Mouse (Mus musculus) macrophage (primary cell): Measurements from ENCODE around the gene Hdac7. TPM values are rescaled to one million over a fixed set of nuclear protein-coding genes. Genes with fewer than 3 reads are reported as not detected.
"Not testable (repeated sequence)": the region's sequence is repeated elsewhere in the genome, so short reads cannot be mapped to it uniquely, and the experiment has no call there.

ENCODE experiments used
- H3K27ac ChIP-seq: fragments of 350-480 bp; formaldehyde crosslinking; 2 replicates; pipeline ENCODE4 v1.9.0; 2021
- H3K36me3 ChIP-seq: fragments of 350-480 bp; formaldehyde crosslinking; 2 replicates; pipeline ENCODE4 v1.9.0; 2021; ENCODE audit errors: inconsistent target
- H3K4me3 ChIP-seq: fragments of 350-480 bp; formaldehyde crosslinking; 2 replicates; pipeline ENCODE4 v1.9.0; 2021; ENCODE audit errors: inconsistent target
- H3K79me2 ChIP-seq: fragments of 350-480 bp; formaldehyde crosslinking; 2 replicates; pipeline ENCODE4 v1.9.0; 2021; ENCODE audit errors: inconsistent target
- WGBS: methylation state at CpG from one replicate; pipeline ENCODE4 v1.1.7; 2026; ENCODE audit warnings: inconsistent platforms; ENCODE audit not compliant: missing documents; 5-methylcytosine and 5-hydroxymethylcytosine counted together
- polyA plus RNA-seq: library from polyadenylated mRNA; stranded (reverse); fragments of 250-400 nt; gene quantifications from 3 replicates; pipeline ENCODE4 v1.2.4, GENCODE M21; 2018; ENCODE audit warnings: inconsistent platforms
- total RNA-seq, 78 experiments: library from RNA; depleted of rRNA; stranded (reverse); fragments of 250-400 nt; gene quantifications; 1 replicate in 9 of 78; 2 replicates in 24 of 78; 3 replicates in 43 of 78; 4 replicates in 2 of 78; pipeline ENCODE4 v1.2.4; 2018; ENCODE audit warnings: inconsistent platforms in 56 of 78

Hdac7 gene
- total RNA-seq (2018; cell fraction: chromatin; rRNA removed) = 10 to 100 TPM in 16 of 26 experiments, 1 to 10 TPM in 10; 2.5 to 27.8 (median 11.4) TPM
- 1 to 10 TPM; 1.5 to 6.3 (median 3.5) TPM for total RNA-seq (2018; cell fraction: cytosol; rRNA removed)
- total RNA-seq (2018; cell fraction: nucleus; rRNA removed) = 10 to 100 TPM in 3 of 26 experiments, 1 to 10 TPM in 23; 2.6 to 12.8 (median 6.3) TPM
- 2.1 to 3.4 TPM (median 2.6 TPM) in 3 replicates for polyA plus RNA-seq

GRCm38 (mm10) chr15:97844037-97845034 lies at the start of gene Hdac7:
TSS of gene Hdac7 (minus strand) at chr15:97844502.
- H3K36me3 ChIP-seq = no peaks in the 10 kb centered on the region

GRCm38 (mm10) chr15:97892506-97892905 lies 48.2 kb upstream of the Hdac7 start:
- H3K36me3 ChIP-seq = no peaks in the 10 kb centered on the region
- no peak overlapping the region for H3K4me3 ChIP-seq
- H3K79me2 ChIP-seq = no peaks in the 10 kb centered on the region
- H3K27ac ChIP-seq = no peak overlapping the region
- WGBS = 70% methylated on average over 8 of the region's 8 CpGs

More at GRCm38 (mm10) chr15:97844037-97845034, at the start of gene Hdac7:
- WGBS = 87% methylated on average over 19 of the region's 19 CpGs
- no peaks in the 10 kb centered on the region for H3K79me2 ChIP-seq
- no peak within 1 kb of the TSS for H3K27ac ChIP-seq
- H3K4me3 ChIP-seq = no peak within 1 kb of the TSS

DNA sequence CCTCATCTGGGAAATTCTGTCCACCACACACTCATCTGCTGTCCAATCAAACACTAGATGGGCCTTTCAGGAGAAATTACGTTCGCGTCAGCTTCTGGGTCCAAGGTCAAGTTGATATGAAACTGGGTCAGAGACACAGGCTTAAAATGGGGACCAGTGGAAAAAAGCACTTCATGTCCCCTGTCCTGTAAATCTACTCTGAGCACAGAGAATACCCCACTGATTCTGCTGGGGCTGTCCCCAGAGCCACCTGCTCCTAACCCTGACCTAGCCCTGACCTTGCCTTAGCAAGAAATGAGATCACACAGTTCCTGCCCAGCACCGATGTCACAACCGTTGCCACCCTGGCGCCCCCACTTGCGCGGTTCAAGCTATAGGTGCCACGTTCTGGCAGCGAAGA lies 46.1 kb upstream of the Hdac7 start:
- no peaks in the 10 kb centered on the region for H3K79me2 ChIP-seq
- no peak overlapping the region for H3K27ac ChIP-seq
- no peak overlapping the region for H3K4me3 ChIP-seq
- no peaks in the 10 kb centered on the region for H3K36me3 ChIP-seq
- 87% methylated on average over 10 of the region's 10 CpGs for WGBS

- WGBS = 84% methylated on average over 11 of the region's 11 CpGs
- H3K4me3 ChIP-seq = no peak overlapping the region
Observed at GRCm38 (mm10) chr15:97890017-97890416, 45.7 kb upstream of the Hdac7 start.

DNA sequence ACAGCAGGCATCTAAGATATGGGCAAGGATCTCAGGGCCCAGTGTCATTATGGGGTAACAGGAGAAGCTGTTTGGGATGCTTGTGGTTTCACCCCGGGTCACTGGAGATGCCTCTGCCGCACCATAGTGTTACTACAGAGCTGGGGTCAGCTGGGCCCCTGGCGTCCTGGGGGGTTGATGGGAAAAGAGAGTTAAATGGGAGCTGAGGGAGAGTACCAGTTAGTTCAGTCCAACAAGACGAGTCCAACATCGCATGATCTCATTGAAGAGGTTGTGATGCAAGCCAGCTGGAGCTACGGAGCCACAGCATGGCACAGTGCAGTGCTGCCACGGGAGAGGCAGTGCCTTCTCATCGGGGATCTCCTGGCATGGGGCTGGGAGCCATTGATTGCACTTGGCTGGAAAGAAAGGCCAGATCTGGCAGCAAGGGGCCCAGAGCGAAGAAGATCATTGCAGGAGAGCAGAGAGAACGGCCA lies 43.3 kb upstream of the Hdac7 start:
- WGBS = 89% methylated on average over 10 of the region's 10 CpGs
- Histone ChIP-seq H3K36me3 (no peaks in the 10 kb centered on the region), H3K27ac (no peak overlapping the region), H3K4me3 (no peak overlapping the region), H3K79me2 (no peaks in the 10 kb centered on the region)

More at GRCm38 (mm10) chr15:97890017-97890416, 45.7 kb upstream of the Hdac7 start:
- Histone ChIP-seq H3K27ac (no peak overlapping the region), H3K36me3 (no peaks in the 10 kb centered on the region), H3K79me2 (no peaks in the 10 kb centered on the region)

- Histone ChIP-seq H3K36me3 (no peaks in the 10 kb centered on the region), H3K79me2 (no peaks in the 10 kb centered on the region), H3K4me3 (no peak overlapping the region), H3K27ac (no peak overlapping the region)
- 94% methylated on average over 8 of the region's 8 CpGs for whole genome bisulfite sequencing
Observed at GRCm38 (mm10) chr15:97881423-97881822, 37.1 kb upstream of the Hdac7 start.

GRCm38 (mm10) chr15:97880441-97880840 lies 36.1 kb upstream of the Hdac7 start:
- Histone ChIP-seq H3K79me2 (no peaks in the 10 kb centered on the region), H3K36me3 (no peaks in the 10 kb centered on the region), H3K27ac (no peak overlapping the region), H3K4me3 (no peak overlapping the region)
- WGBS = 25% methylated on average over 9 of the region's 9 CpGs

GRCm38 (mm10) chr15:97878696-97879328 lies 34.5 kb upstream of the Hdac7 start:
- no peaks in the 10 kb centered on the region for H3K36me3 ChIP-seq
- H3K79me2 ChIP-seq = no peaks in the 10 kb centered on the region
- WGBS = 43% methylated on average over 6 of the region's 7 CpGs
- H3K4me3 ChIP-seq = no peak overlapping the region
- H3K27ac ChIP-seq = no peak overlapping the region

GRCm38 (mm10) chr15:97875784-97876183 lies 31.5 kb upstream of the Hdac7 start:
- Histone ChIP-seq H3K4me3 (no peak overlapping the region), H3K36me3 (no peaks in the 10 kb centered on the region)
- 95% methylated on average over 8 of the region's 8 CpGs for WGBS

DNA sequence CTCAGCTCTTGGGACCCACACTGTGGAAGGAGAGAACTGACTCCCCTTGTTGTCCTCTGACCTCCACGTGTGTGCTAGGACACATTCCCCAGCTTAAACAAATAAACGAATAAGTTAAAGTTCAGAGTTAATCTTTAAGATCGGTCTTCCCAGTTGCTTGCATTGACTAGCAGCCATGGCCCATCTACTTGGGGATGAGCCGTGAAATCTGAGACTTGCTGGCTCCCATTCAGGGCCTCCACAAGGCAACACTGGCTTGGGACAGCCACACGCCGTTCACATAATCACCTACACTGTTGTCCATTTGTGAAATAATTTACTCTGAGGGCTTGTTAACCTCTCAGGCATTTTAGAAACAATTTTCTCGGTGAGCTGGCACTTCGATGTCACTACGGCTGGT lies 29.4 kb upstream of the Hdac7 start:
- Histone ChIP-seq H3K79me2 (no peaks in the 10 kb centered on the region), H3K36me3 (no peaks in the 10 kb centered on the region)
- WGBS = 94% methylated on average over 6 of the region's 9 CpGs

More at GRCm38 (mm10) chr15:97875784-97876183, 31.5 kb upstream of the Hdac7 start:
- Histone ChIP-seq H3K27ac (no peak overlapping the region), H3K79me2 (no peaks in the 10 kb centered on the region)

GRCm38 (mm10) chr15:97872161-97872560 lies 27.9 kb upstream of the Hdac7 start:
- Histone ChIP-seq H3K4me3 (no peak overlapping the region), H3K27ac (no peak overlapping the region), H3K36me3 (no peaks in the 10 kb centered on the region), H3K79me2 (no peaks in the 10 kb centered on the region)
- 99% methylated on average over 5 of the region's 8 CpGs for WGBS

More for the DNA sequence above, 29.4 kb upstream of the Hdac7 start:
- Histone ChIP-seq H3K4me3 (no peak overlapping the region), H3K27ac (no peak overlapping the region)

- Histone ChIP-seq H3K4me3 (no peak overlapping the region), H3K36me3 (no peaks in the 10 kb centered on the region), H3K27ac (no peak overlapping the region), H3K79me2 (no peaks in the 10 kb centered on the region)
- 52% methylated on average over 17 of the region's 19 CpGs for WGBS
Observed at GRCm38 (mm10) chr15:97871055-97872030, 27.0 kb upstream of the Hdac7 start.

- H3K27ac ChIP-seq, H3K79me2 ChIP-seq: not testable (repeated sequence)
- WGBS = 87% methylated on average over 4 of the region's 4 CpGs
Observed at GRCm38 (mm10) chr15:97870116-97870515, 25.8 kb upstream of the Hdac7 start.

GRCm38 (mm10) chr15:97868985-97869384 lies 24.7 kb upstream of the Hdac7 start:
- no peak overlapping the region for H3K27ac ChIP-seq
- H3K79me2 ChIP-seq = no peaks in the 10 kb centered on the region
- 41% methylated on average over 6 of the region's 6 CpGs for WGBS
- no peaks in the 10 kb centered on the region for H3K36me3 ChIP-seq
- no peak overlapping the region for H3K4me3 ChIP-seq

More at GRCm38 (mm10) chr15:97870116-97870515, 25.8 kb upstream of the Hdac7 start:
- H3K36me3 ChIP-seq, H3K4me3 ChIP-seq: not testable (repeated sequence)
